Mouse (Mus musculus) forebrain, embryonic 12.5 days (tissue): ENCODE data around the gene Znrd1as. TPM values are rescaled to one million over a fixed set of nuclear protein-coding genes. Genes with fewer than 3 reads are reported as not detected.

Experiments used
- ATAC-seq: fragments of 200-750 bp; cut with Nextera tagmentation; 2 replicates; pipeline ENCODE4 v1.8.0; 2017; ENCODE audit warnings: moderate TSS enrichment; ENCODE audit not compliant: low FRiP score
- H3K27ac ChIP-seq: fragments of 300-500 bp; sonication (generic); 2 replicates; pipeline ENCODE4 v1.5.1; 2016; ENCODE audit warnings: mild to moderate bottlenecking
- H3K27me3 ChIP-seq: fragments of 300-500 bp; sonication (generic); 2 replicates; pipeline ENCODE4 v1.6.1; 2016; ENCODE audit warnings: mild to moderate bottlenecking
- H3K36me3 ChIP-seq: fragments of 300-500 bp; sonication (generic); replicated peaks from 2 replicates; pipeline ENCODE4 v1.6.1; 2016; ENCODE audit warnings: mild to moderate bottlenecking
- H3K4me1 ChIP-seq: fragments of 300-500 bp; sonication (generic); 2 replicates; pipeline ENCODE4 v1.6.1; 2016
- H3K4me2 ChIP-seq: fragments of 300-500 bp; sonication (generic); 2 replicates; pipeline ENCODE4 v1.6.1; 2016; ENCODE audit warnings: mild to moderate bottlenecking, moderate library complexity
- H3K4me3 ChIP-seq: fragments of 300-500 bp; sonication (generic); replicated peaks from 2 replicates; pipeline ENCODE4 v1.5.1; 2016; ENCODE audit warnings: mild to moderate bottlenecking
- H3K9ac ChIP-seq: fragments of 300-500 bp; sonication (generic); 2 replicates; pipeline ENCODE4 v1.6.1; 2016; ENCODE audit warnings: mild to moderate bottlenecking
- H3K9me3 ChIP-seq: fragments of 300-500 bp; sonication (generic); 2 replicates; pipeline ENCODE4 v1.6.1; 2016
- WGBS: fragments of 180-500 bp; shearing (Covaris S2); methylation state at CpG from one replicate; pipeline ENCODE4 v1.1.7; 2016; 5-methylcytosine and 5-hydroxymethylcytosine counted together
- polyA plus RNA-seq: library from polyadenylated mRNA; unstranded; fragments of >200 nt; fragmentation: Nextera tagmentation; extraction: Ambion mirVana; gene quantifications from 2 replicates; pipeline ENCODE4 v1.2.1, GENCODE M21; 2016

Znrd1as gene
- polyA plus RNA-seq, 1 experiment from 2014 or later: 7.1 TPM

- no peaks in the 10 kb centered on the region for H3K27me3 ChIP-seq
- no peak overlapping the region for H3K9ac ChIP-seq
- H3K4me3 ChIP-seq: no peak overlapping the region
- no peak overlapping the region for H3K27ac ChIP-seq
- H3K9me3 ChIP-seq: no peaks in the 10 kb centered on the region
- peaks cover 69% of the 10 kb centered on the region for H3K36me3 ChIP-seq
- no peak for ATAC-seq
- peaks cover 10% of the 10 kb centered on the region for H3K4me1 ChIP-seq
- WGBS: 96% methylated on average over 6 of the region's 6 CpGs
- H3K4me2 ChIP-seq: no peak overlapping the region
These were observed 49.8 kb downstream of the Znrd1as start for GRCm38 (mm10) chr17:37008161-37008560.

- no peak overlapping the region for H3K9ac ChIP-seq
- H3K27ac ChIP-seq: no peak overlapping the region
- H3K9me3 ChIP-seq: no peaks in the 10 kb centered on the region
- H3K36me3 ChIP-seq: peaks cover 67% of the 10 kb centered on the region
- no peak overlapping the region for H3K4me3 ChIP-seq
- no peak for ATAC-seq
- no peaks in the 10 kb centered on the region; the same call in 1 of the 2 replicates for H3K4me1 ChIP-seq
- no peak overlapping the region for H3K4me2 ChIP-seq
- WGBS: 97% methylated on average over 17 of the region's 17 CpGs
- H3K27me3 ChIP-seq: no peaks in the 10 kb centered on the region
These were observed 51.2 kb downstream of the Znrd1as start for GRCm38 (mm10) chr17:37009460-37010042.

- H3K4me1 ChIP-seq: no peaks in the 10 kb centered on the region
- no peaks in the 10 kb centered on the region for H3K9me3 ChIP-seq
- H3K4me3 ChIP-seq: no peak overlapping the region
- peaks cover 47% of the 10 kb centered on the region for H3K36me3 ChIP-seq
- no peak overlapping the region for H3K4me2 ChIP-seq
- no peak overlapping the region for H3K9ac ChIP-seq
- no peaks in the 10 kb centered on the region for H3K27me3 ChIP-seq
- WGBS: 68% methylated on average over 3 of the region's 3 CpGs
- H3K27ac ChIP-seq: no peak overlapping the region
- ATAC-seq: no peak
These were observed 53.3 kb downstream of the Znrd1as start for GRCm38 (mm10) chr17:37011719-37012118.

GRCm38 (mm10) chr17:37012141-37012540 is 53.7 kb downstream of the Znrd1as start:
- peaks cover 43% of the 10 kb centered on the region for H3K36me3 ChIP-seq
- H3K9ac ChIP-seq: no peak overlapping the region
- no peak overlapping the region for H3K4me2 ChIP-seq
- ATAC-seq: no peak
- H3K9me3 ChIP-seq: no peaks in the 10 kb centered on the region
- no peaks in the 10 kb centered on the region for H3K27me3 ChIP-seq
- H3K4me1 ChIP-seq: no peaks in the 10 kb centered on the region
- no peak overlapping the region for H3K27ac ChIP-seq
- WGBS: 78% methylated on average over 5 of the region's 5 CpGs
- H3K4me3 ChIP-seq: no peak overlapping the region

Other genes starting within 250 kb of the Znrd1as start
- not detected in 2 replicates for gene H2-M10.5, start 185.7 kb upstream of the Znrd1as start, polyA plus RNA-seq
- gene H2-M10.6, start 146.4 kb upstream of the Znrd1as start, polyA plus RNA-seq: not detected in 2 replicates
- gene Trim26, start 121.5 kb upstream of the Znrd1as start, polyA plus RNA-seq: 38.7 and 44.0 TPM in 2 replicates
- 0.14 and 0.24 TPM in 2 replicates for gene Trim15, start 91.4 kb upstream of the Znrd1as start, polyA plus RNA-seq
- gene Trim10, start 89.0 kb upstream of the Znrd1as start, polyA plus RNA-seq: 4.7 and 7.1 TPM in 2 replicates
- gene Trim40, start 68.5 kb upstream of the Znrd1as start, polyA plus RNA-seq: not detected in 2 replicates
- gene Trim31, start 60.5 kb upstream of the Znrd1as start, polyA plus RNA-seq: not detected in 2 replicates
- gene Rnf39, start 15.7 kb upstream of the Znrd1as start, polyA plus RNA-seq: 0.47 TPM in 1 of 2 replicates, not detected in the other
- gene Ppp1r11, start 6.9 kb upstream of the Znrd1as start, polyA plus RNA-seq: 136 and 146 TPM in 2 replicates
- gene Znrd1, start within 50 bp of the Znrd1as start, polyA plus RNA-seq: 79.5 and 86.7 TPM in 2 replicates
- not detected in 2 replicates for gene 2410137M14Rik, start 22.6 kb downstream of the Znrd1as start, polyA plus RNA-seq
- 1.3 and 1.6 TPM in 2 replicates for gene H2-M5, start 30.9 kb downstream of the Znrd1as start, polyA plus RNA-seq
- 193 and 197 TPM in 2 replicates for gene Zfp57, start 42.6 kb downstream of the Znrd1as start, polyA plus RNA-seq
- 1.1 and 1.2 TPM in 2 replicates for gene Mog, start 64.8 kb downstream of the Znrd1as start, polyA plus RNA-seq
- 31.7 and 32.6 TPM in 2 replicates for gene Gabbr1, start 87.4 kb downstream of the Znrd1as start, polyA plus RNA-seq
- gene Olfr90, start 129.9 kb downstream of the Znrd1as start, polyA plus RNA-seq: 0.06 and 0.15 TPM in 2 replicates
- not detected in 2 replicates for gene Olfr91, start 139.7 kb downstream of the Znrd1as start, polyA plus RNA-seq
- not detected in 2 replicates for gene Olfr92, start 161.5 kb downstream of the Znrd1as start, polyA plus RNA-seq
- gene Olfr93, start 202.9 kb downstream of the Znrd1as start, polyA plus RNA-seq: not detected in 2 replicates
- gene Ubd, start 235.3 kb downstream of the Znrd1as start, polyA plus RNA-seq: not detected in 2 replicates
- gene Olfr94, start 242.4 kb downstream of the Znrd1as start, polyA plus RNA-seq: not detected in 2 replicates